Mouse (Mus musculus) frontal cortex, postnatal 14 days (tissue): ENCODE measurements at regions not wholly inside any gene's neighbourhood (a gene's known extent, or its start where the extent isn't known, plus 50 kb on each side); places are given as distances from the start of the nearest gene placed in this dataset.
A peak's percentile ranks its signal among the peaks of the same experiment; 100 is the strongest.

Experiments
- DNase-seq, 2 experiments: peaks; one replicate each; pipeline ENCODE4 v3.0.0; 2022; ENCODE audit warnings: low spot score in 2 of 2

- no peak for DNase-seq
Observed at GRCm38 (mm10) chr2:55817273-55817672, 381.5 kb downstream of the Kcnj3 start.

- DNase-seq = peak; percentile 9 to 27
Observed at GRCm38 (mm10) chr2:55818220-55818619, 382.4 kb downstream of the Kcnj3 start.

GRCm38 (mm10) chr2:55822726-55823125 lies 387.0 kb downstream of the Kcnj3 start:
- DNase-seq = no peak

- DNase-seq = peak in 1 of 2 experiments; percentile 17
Observed at GRCm38 (mm10) chr2:55841521-55841920, 405.8 kb downstream of the Kcnj3 start.

- no peak for DNase-seq
Observed at GRCm38 (mm10) chr2:55846832-55847382, 411.1 kb downstream of the Kcnj3 start.

- DNase-seq = no peak
Observed at GRCm38 (mm10) chr2:55862479-55862878, 426.7 kb downstream of the Kcnj3 start.

GRCm38 (mm10) chr2:55889976-55890375 lies 454.2 kb downstream of the Kcnj3 start:
- DNase-seq = no peak

GRCm38 (mm10) chr2:55892821-55893535 lies 457.2 kb downstream of the Kcnj3 start:
- DNase-seq = no peak

- DNase-seq = no peak
Observed at GRCm38 (mm10) chr2:55920294-55920693, 484.5 kb downstream of the Kcnj3 start.
